ENCODE assay signal across 15 mouse cellular contexts in the genomic region with DNA sequence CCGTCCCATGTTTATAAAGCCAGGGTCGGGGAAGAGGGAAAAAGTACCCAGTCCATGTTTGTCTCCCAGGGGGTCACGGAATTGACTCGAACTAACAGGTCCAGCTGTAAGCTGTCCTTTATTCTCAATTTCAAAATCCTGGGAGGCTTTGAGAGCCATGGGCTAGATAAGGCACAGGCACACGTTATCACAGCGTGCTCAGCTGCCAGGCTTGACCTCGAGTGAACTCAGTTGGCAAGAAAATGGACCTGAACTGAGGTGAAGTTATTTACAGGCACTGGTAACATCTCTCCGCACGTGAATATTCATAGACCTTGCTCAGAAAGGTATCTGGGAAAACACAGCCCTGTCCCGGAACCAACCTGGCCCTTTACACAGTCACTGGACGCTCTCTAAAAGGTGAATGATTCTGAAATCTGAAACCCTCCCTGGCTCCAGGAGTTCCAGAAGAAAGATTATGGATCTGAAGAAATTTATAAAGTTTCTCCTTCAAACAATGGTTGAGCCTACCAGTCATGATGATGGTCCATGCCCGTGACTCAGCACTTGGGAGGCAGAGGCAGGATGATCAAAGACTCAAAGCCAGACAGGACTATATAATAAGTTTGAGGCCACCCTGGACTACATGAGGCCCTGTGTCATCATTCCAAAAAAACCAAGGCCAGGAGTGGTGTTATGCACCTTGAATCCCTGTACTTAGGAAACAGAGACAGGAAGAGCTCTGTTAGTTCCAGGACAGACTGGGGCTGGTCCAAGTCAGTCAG. TPM values are rescaled to one million over a fixed set of nuclear protein-coding genes. Genes with fewer than 3 reads are reported as not detected.
DNase-seq lines count a peak whose midpoint lies in the region; ATAC-seq lines count a peak whose summit lies in the region.
"Had no signal": no experiment of that assay in that cellular context is flagged by ENCODE, and none has a peak within 500 bp of the region (broad histone marks: within the 10 kb centered on the region; RNA-seq: fewer than 3 reads in every experiment).

No protein-coding gene starts in this region.

- 0 out of 2 replicates have a peak, but pooled peaks cover 4% of the 10 kb centered on the region for H3K27me3 ChIP-seq in heart, embryonic 10.5 days (ENCODE audit: insufficient read depth, poor library complexity, severe bottlenecking)
- peaks cover 40% of the 10 kb centered on the region for H3K27me3 ChIP-seq in liver, embryonic 13.5 days
- H3K27me3 ChIP-seq: limb, embryonic 15.5 days had no signal

- H3K27ac ChIP-seq in heart, embryonic 10.5 days = peak overlapping the region; percentile 1; the same call in 1 of the 2 replicates
- peak overlapping the region; percentile 18; the same call in 1 of the 2 replicates for H3K27ac ChIP-seq in liver, embryonic 13.5 days
- H3K27ac ChIP-seq: forebrain, embryonic 10.5 days; layer of hippocampus, adult 2 months; limb, embryonic 15.5 days; macrophage; neural tube, embryonic 12.5 days had no signal

- no peaks in the 10 kb centered on the region for H3K36me3 ChIP-seq in heart, embryonic 10.5 days
- no peaks in the 10 kb centered on the region for H3K36me3 ChIP-seq in liver, embryonic 13.5 days
- H3K36me3 ChIP-seq: forebrain, embryonic 10.5 days; limb, embryonic 15.5 days; neural tube, embryonic 12.5 days had no signal

- no peak overlapping the region; the same call in 1 of the 2 replicates for H3K4me2 ChIP-seq in liver, embryonic 13.5 days
- H3K4me2 ChIP-seq: limb, embryonic 15.5 days; neural tube, embryonic 12.5 days had no signal

- H3K9me3 ChIP-seq in heart, embryonic 10.5 days = no peaks in the 10 kb centered on the region
- H3K9me3 ChIP-seq in liver, embryonic 13.5 days (replicated peaks) = no peaks in the 10 kb centered on the region
- H3K9me3 ChIP-seq: forebrain, embryonic 10.5 days; limb, embryonic 15.5 days; neural tube, embryonic 12.5 days had no signal

- peaks cover 45% of the 10 kb centered on the region for H3K4me1 ChIP-seq in heart, embryonic 10.5 days
- peaks cover 52% of the 10 kb centered on the region for H3K4me1 ChIP-seq in liver, embryonic 13.5 days (replicated peaks)

- H3K4me3 ChIP-seq in heart, embryonic 10.5 days = no peak overlapping the region
- H3K4me3 ChIP-seq in liver, embryonic 13.5 days (replicated peaks) = no peak overlapping the region
- H3K4me3 ChIP-seq: forebrain, embryonic 10.5 days; layer of hippocampus, adult 2 months; limb, embryonic 15.5 days; neural tube, embryonic 12.5 days had no signal

- 53% methylated on average over 12 of the region's 12 CpGs for WGBS in heart, embryonic 10.5 days
- 48% methylated on average over 12 of the region's 12 CpGs for WGBS in liver, embryonic 13.5 days (ENCODE audit: insufficient replicate concordance)

- intact Hi-C loops in left cerebral cortex, postnatal 36 days (cut with DNase I) = no loop called here

- H3K9ac ChIP-seq in liver, embryonic 13.5 days = peak overlapping the region; percentile 47; the same call in 1 of the 2 replicates
- H3K9ac ChIP-seq: limb, embryonic 15.5 days; neural tube, embryonic 12.5 days had no signal

- ATAC-seq in liver, embryonic 13.5 days (ENCODE audit: low read depth) = peak; percentile 70
- ATAC-seq: activated CD4-positive, CD25-positive, alpha-beta regulatory T cell, adult 4 months; CD4-positive, CD25-positive, alpha-beta regulatory T cell, adult 4 months had no signal

- peak; percentile 49 to 67 for DNase-seq in spleen, postnatal 10 days (ENCODE audit: low spot score in 2 of 2)
- no peak for DNase-seq in spleen, postnatal 14 days (ENCODE audit: low spot score in 2 of 2)
- no peak for DNase-seq in heart, embryonic 10.5 days (ENCODE audit: low spot score)
- DNase-seq in liver, embryonic 13.5 days = peak; percentile 45
- no peak for DNase-seq in layer of hippocampus, adult 8-10 months (ENCODE audit: low spot score in 2 of 2)
- DNase-seq in cerebellum, postnatal 36 days = no peak
- DNase-seq in left cerebral cortex, postnatal 36 days (ENCODE audit: low spot score in 2 of 2) = no peak
- DNase-seq: cerebellum, postnatal 25 days had no signal

RNA-seq across cellular contexts. Expression of gene Fgd2, which starts 59.4 kb away (rescaled TPM):
- polyA plus RNA-seq in heart, embryonic 10.5 days (2016; fragmentation: Nextera tagmentation; extraction: Ambion mirVana) = 2.2 and 3.8 TPM in 2 replicates
- polyA plus RNA-seq in liver, embryonic 13.5 days (2015; fragmentation: Nextera tagmentation; extraction: Ambion mirVana) = 4.5 and 5.0 TPM in 2 replicates
- total RNA-seq in layer of hippocampus, adult 8-10 months (2022) = 10 to 100 TPM in 2 of 4 experiments, 1 to 10 TPM in 2; 5.5 to 13.8 (median 10.3) TPM
- total RNA-seq in left cerebral cortex, postnatal 36 days (2021) = 1 to 10 TPM; 5.6 to 7.0 TPM

Comparison
In these comparisons a context has a peak if more than half of its experiments do, and no peak if none do; other contexts are left out.
1. DNase-seq: peak in spleen, postnatal 10 days (2 of 2) and liver, embryonic 13.5 days (single experiment); none in spleen, postnatal 14 days (0 of 2), heart, embryonic 10.5 days (single experiment), layer of hippocampus, adult 8-10 months (0 of 2), cerebellum, postnatal 36 days (0 of 2) and left cerebral cortex, postnatal 36 days (0 of 2).